Mouse (Mus musculus) 3T3-L1 (cell line): ENCODE measurements around the gene Oma1.

Experiments
- DNase-seq: peaks from one replicate; pipeline ENCODE4 v3.0.0-alpha.2; 2015; ENCODE audit warnings: low read depth, low spot score

Oma1 gene

GRCm38 (mm10) chr4:103358941-103359448 is 45.4 kb downstream of the Oma1 start:
- DNase-seq, result no peak

- DNase-seq, result no peak
Observed at GRCm38 (mm10) chr4:103382171-103382570, 68.6 kb downstream of the Oma1 start.

- no peak for DNase-seq
Observed at GRCm38 (mm10) chr4:103385031-103385430, 71.4 kb downstream of the Oma1 start.

GRCm38 (mm10) chr4:103385835-103386787 is 72.5 kb downstream of the Oma1 start:
- no peak for DNase-seq

- no peak for DNase-seq
Observed at GRCm38 (mm10) chr4:103387292-103387691, 73.7 kb downstream of the Oma1 start.

- no peak for DNase-seq
Observed at GRCm38 (mm10) chr4:103388530-103389178, 75.0 kb downstream of the Oma1 start.

GRCm38 (mm10) chr4:103389583-103389982 is 76.0 kb downstream of the Oma1 start:
- DNase-seq, result no peak

GRCm38 (mm10) chr4:103390499-103390898 is 76.9 kb downstream of the Oma1 start:
- DNase-seq, result no peak

- no peak for DNase-seq
Observed at GRCm38 (mm10) chr4:103395066-103395465, 81.5 kb downstream of the Oma1 start.

- DNase-seq, result no peak
Observed at GRCm38 (mm10) chr4:103395905-103396304, 82.3 kb downstream of the Oma1 start.

- no peak for DNase-seq
Observed at GRCm38 (mm10) chr4:103396876-103397275, 83.3 kb downstream of the Oma1 start.

- DNase-seq, result no peak
Observed at GRCm38 (mm10) chr4:103402581-103402980, 89.0 kb downstream of the Oma1 start.

- DNase-seq, result peak; percentile 14
Observed at GRCm38 (mm10) chr4:103405321-103405720, 91.7 kb downstream of the Oma1 start.

- DNase-seq, result no peak
Observed at GRCm38 (mm10) chr4:103410217-103410799, 96.7 kb downstream of the Oma1 start.
